Mouse (Mus musculus): ENCODE data around the gene Zfp866. TPM values are rescaled to one million over a fixed set of nuclear protein-coding genes. Genes with fewer than 3 reads are reported as not detected.
A peak's percentile ranks its signal among the peaks of the same experiment; 100 is the strongest.

The Zfp866 gene
- polyA plus RNA-seq, 1 experiment from 2014 or later: 7.2 TPM

- Histone ChIP-seq H3K4me1 (replicated peaks) (peaks cover 47% of the 10 kb centered on the region), H3K27ac (no peak overlapping the region), H3K4me2 (no peak overlapping the region), H3K27me3 (no peaks in the 10 kb centered on the region), H3K9me3 (replicated peaks) (no peaks in the 10 kb centered on the region), H3K9ac (no peak overlapping the region), H3K36me3 (peaks cover 45% of the 10 kb centered on the region), H3K4me3 (replicated peaks) (no peak overlapping the region)
- ATAC-seq (ENCODE audit: low read depth) (no peak), DNase-seq (no peak)
- WGBS (ENCODE audit: insufficient replicate concordance): 82% methylated on average over 2 of the region's 2 CpGs
These were observed 18.9 kb downstream of the Zfp866 start for GRCm38 (mm10) chr8:69772106-69772505.

GRCm38 (mm10) chr8:69771221-69771620 lies 19.8 kb downstream of the Zfp866 start:
- Histone ChIP-seq H3K9me3 (replicated peaks) (0 out of 2 replicates have a peak, but pooled peaks cover 4% of the 10 kb centered on the region), H3K27ac (no peak overlapping the region), H3K27me3 (no peaks in the 10 kb centered on the region), H3K4me3 (replicated peaks) (no peak overlapping the region), H3K4me2 (no peak overlapping the region), H3K9ac (no peak overlapping the region), H3K4me1 (replicated peaks) (peaks cover 47% of the 10 kb centered on the region), H3K36me3 (peaks cover 54% of the 10 kb centered on the region)
- 81% methylated on average over 9 of the region's 9 CpGs for WGBS (ENCODE audit: insufficient replicate concordance)
- no peak for ATAC-seq (ENCODE audit: low read depth)
- no peak for DNase-seq

- Histone ChIP-seq H3K27ac (no peak overlapping the region), H3K4me2 (no peak overlapping the region), H3K9me3 (replicated peaks) (0 out of 2 replicates have a peak, but pooled peaks cover 6% of the 10 kb centered on the region), H3K4me3 (replicated peaks) (no peak overlapping the region), H3K36me3 (peaks cover 74% of the 10 kb centered on the region), H3K27me3 (no peaks in the 10 kb centered on the region), H3K4me1 (replicated peaks) (no peaks in the 10 kb centered on the region), H3K9ac (no peak overlapping the region)
- 91% methylated on average over 4 of the region's 4 CpGs for WGBS (ENCODE audit: insufficient replicate concordance)
- DNase-seq (no peak), ATAC-seq (ENCODE audit: low read depth) (no peak)
These were observed 29.0 kb downstream of the Zfp866 start for GRCm38 (mm10) chr8:69761814-69762445.

- whole genome bisulfite sequencing (ENCODE audit: insufficient replicate concordance): 89% methylated on average over 5 of the region's 5 CpGs
- Histone ChIP-seq H3K36me3 (peaks cover 50% of the 10 kb centered on the region), H3K4me3 (replicated peaks) (no peak overlapping the region), H3K9ac (no peak overlapping the region), H3K4me1 (replicated peaks) (peaks cover 9% of the 10 kb centered on the region), H3K27me3 (no peaks in the 10 kb centered on the region), H3K9me3 (replicated peaks) (no peaks in the 10 kb centered on the region), H3K4me2 (no peak overlapping the region), H3K27ac (no peak overlapping the region)
- ATAC-seq (ENCODE audit: low read depth) (no peak), DNase-seq (no peak)
These were observed 32.7 kb downstream of the Zfp866 start for GRCm38 (mm10) chr8:69758316-69758715.

- Histone ChIP-seq H3K4me1 (replicated peaks) (peaks cover 49% of the 10 kb centered on the region), H3K4me3 (replicated peaks) (no peak overlapping the region), H3K9me3 (replicated peaks) (no peaks in the 10 kb centered on the region), H3K27me3 (no peaks in the 10 kb centered on the region), H3K27ac (peak overlapping the region; percentile 73), H3K4me2 (no peak overlapping the region), H3K9ac (0 out of 2 replicates have a peak overlapping the region, but pooled peaks have one; percentile 11), H3K36me3 (peaks cover 12% of the 10 kb centered on the region)
- DNase-seq: no peak
- WGBS (ENCODE audit: insufficient replicate concordance): 25% methylated on average over 2 of the region's 2 CpGs
- no peak for ATAC-seq (ENCODE audit: low read depth)
These were observed 38.5 kb downstream of the Zfp866 start for GRCm38 (mm10) chr8:69752437-69752836.

- no peaks in the 10 kb centered on the region for H3K27me3 ChIP-seq
- H3K4me2 ChIP-seq: peak within 1 kb of the TSS; percentile 68
- DNase-seq: peak; percentile 94
- H3K9ac ChIP-seq: peak within 1 kb of the TSS; percentile 85
- peak within 1 kb of the TSS; percentile 98 for H3K27ac ChIP-seq
- peaks cover 49% of the 10 kb centered on the region for H3K4me1 ChIP-seq (replicated peaks)
- no peaks in the 10 kb centered on the region for H3K9me3 ChIP-seq (replicated peaks)
- WGBS (ENCODE audit: insufficient replicate concordance): 3% methylated on average over 48 of the region's 48 CpGs
- peak; percentile 98 for ATAC-seq (ENCODE audit: low read depth)
- peak within 1 kb of the TSS; percentile 73 for H3K4me3 ChIP-seq (replicated peaks)
- H3K36me3 ChIP-seq: 0 out of 2 replicates have a peak, but pooled peaks cover 3% of the 10 kb centered on the region
These were observed 41.2 kb downstream of the Zfp866 start, which contains the start of gene Zfp963 for GRCm38 (mm10) chr8:69749544-69750454. Gene Zfp963, minus strand, starts transcription at chr8:69749970.

GRCm38 (mm10) chr8:69741231-69741630 lies 49.7 kb downstream of the Zfp866 start:
- ATAC-seq (ENCODE audit: low read depth) (no peak), DNase-seq (no peak)
- H3K9ac ChIP-seq: no peak overlapping the region
- no peaks in the 10 kb centered on the region for H3K9me3 ChIP-seq (replicated peaks)
- H3K27ac ChIP-seq: no peak overlapping the region
- no peaks in the 10 kb centered on the region for H3K4me1 ChIP-seq (replicated peaks)
- H3K4me2 ChIP-seq: no peak overlapping the region
- H3K4me3 ChIP-seq (replicated peaks): no peak overlapping the region
- WGBS (ENCODE audit: insufficient replicate concordance): 59% methylated on average over 2 of the region's 2 CpGs
- H3K27me3 ChIP-seq: no peaks in the 10 kb centered on the region
- peaks cover 19% of the 10 kb centered on the region for H3K36me3 ChIP-seq

GRCm38 (mm10) chr8:69740763-69741162 lies 50.2 kb downstream of the Zfp866 start:
- ATAC-seq (ENCODE audit: low read depth): no peak
- Histone ChIP-seq H3K4me2 (no peak overlapping the region), H3K4me3 (replicated peaks) (no peak overlapping the region), H3K9me3 (replicated peaks) (no peaks in the 10 kb centered on the region), H3K4me1 (replicated peaks) (no peaks in the 10 kb centered on the region), H3K27ac (no peak overlapping the region), H3K27me3 (no peaks in the 10 kb centered on the region), H3K36me3 (peaks cover 19% of the 10 kb centered on the region), H3K9ac (no peak overlapping the region)
- 69% methylated on average over 6 of the region's 6 CpGs for WGBS (ENCODE audit: insufficient replicate concordance)
- DNase-seq: no peak

GRCm38 (mm10) chr8:69735495-69735894 lies 55.5 kb downstream of the Zfp866 start:
- Histone ChIP-seq H3K36me3 (no peaks in the 10 kb centered on the region), H3K4me3 (replicated peaks) (no peak overlapping the region), H3K9me3 (replicated peaks) (no peaks in the 10 kb centered on the region), H3K4me1 (replicated peaks) (no peaks in the 10 kb centered on the region; the same call in 1 of the 2 replicates), H3K27me3 (no peaks in the 10 kb centered on the region), H3K4me2 (no peak overlapping the region), H3K27ac (no peak overlapping the region), H3K9ac (no peak overlapping the region)
- ATAC-seq (ENCODE audit: low read depth) (0 out of 2 replicates have a peak, but pooled peaks have one; percentile 41), DNase-seq (no peak)
- WGBS (ENCODE audit: insufficient replicate concordance): 63% methylated on average over 1 of the region's 1 CpGs

- peak overlapping the region; percentile 71 for H3K4me2 ChIP-seq
- H3K4me1 ChIP-seq (replicated peaks): peaks cover 27% of the 10 kb centered on the region
- H3K36me3 ChIP-seq: peaks cover 17% of the 10 kb centered on the region
- H3K4me3 ChIP-seq (replicated peaks): peak overlapping the region; percentile 55
- no peaks in the 10 kb centered on the region for H3K27me3 ChIP-seq
- H3K9ac ChIP-seq: peak overlapping the region; percentile 57
- DNase-seq (no peak), ATAC-seq (ENCODE audit: low read depth) (peak; percentile 5)
- no peaks in the 10 kb centered on the region for H3K9me3 ChIP-seq (replicated peaks)
- no peak overlapping the region for H3K27ac ChIP-seq
- 35% methylated on average over 5 of the region's 5 CpGs for WGBS (ENCODE audit: insufficient replicate concordance)
These were observed 73.8 kb downstream of the Zfp866 start for GRCm38 (mm10) chr8:69717232-69717580.

- under 1% methylated on average over 52 of the region's 52 CpGs for WGBS (ENCODE audit: insufficient replicate concordance)
- DNase-seq (peak; percentile 95), ATAC-seq (ENCODE audit: low read depth) (peak; percentile 97)
- H3K9ac ChIP-seq: peak overlapping the region; percentile 98
- peak overlapping the region; percentile 71 for H3K4me2 ChIP-seq
- H3K9me3 ChIP-seq (replicated peaks): no peaks in the 10 kb centered on the region
- peak overlapping the region; percentile 99 for H3K27ac ChIP-seq
- H3K4me3 ChIP-seq (replicated peaks): peak overlapping the region; percentile 96
- H3K4me1 ChIP-seq (replicated peaks): peaks cover 27% of the 10 kb centered on the region
- peaks cover 22% of the 10 kb centered on the region for H3K36me3 ChIP-seq
- H3K27me3 ChIP-seq: no peaks in the 10 kb centered on the region
These were observed 74.4 kb downstream of the Zfp866 start for GRCm38 (mm10) chr8:69716403-69717231.

Measured in liver, embryonic 13.5 days (tissue).